Mouse (Mus musculus) kidney, postnatal 4 days (tissue): ENCODE data around the gene March6.

Source experiments
- DNase-seq, 2 experiments: peaks; one replicate each; pipeline ENCODE4 v3.0.0; 2021; ENCODE audit warnings: mixed read lengths in 2 of 2

March6 gene

DNA sequence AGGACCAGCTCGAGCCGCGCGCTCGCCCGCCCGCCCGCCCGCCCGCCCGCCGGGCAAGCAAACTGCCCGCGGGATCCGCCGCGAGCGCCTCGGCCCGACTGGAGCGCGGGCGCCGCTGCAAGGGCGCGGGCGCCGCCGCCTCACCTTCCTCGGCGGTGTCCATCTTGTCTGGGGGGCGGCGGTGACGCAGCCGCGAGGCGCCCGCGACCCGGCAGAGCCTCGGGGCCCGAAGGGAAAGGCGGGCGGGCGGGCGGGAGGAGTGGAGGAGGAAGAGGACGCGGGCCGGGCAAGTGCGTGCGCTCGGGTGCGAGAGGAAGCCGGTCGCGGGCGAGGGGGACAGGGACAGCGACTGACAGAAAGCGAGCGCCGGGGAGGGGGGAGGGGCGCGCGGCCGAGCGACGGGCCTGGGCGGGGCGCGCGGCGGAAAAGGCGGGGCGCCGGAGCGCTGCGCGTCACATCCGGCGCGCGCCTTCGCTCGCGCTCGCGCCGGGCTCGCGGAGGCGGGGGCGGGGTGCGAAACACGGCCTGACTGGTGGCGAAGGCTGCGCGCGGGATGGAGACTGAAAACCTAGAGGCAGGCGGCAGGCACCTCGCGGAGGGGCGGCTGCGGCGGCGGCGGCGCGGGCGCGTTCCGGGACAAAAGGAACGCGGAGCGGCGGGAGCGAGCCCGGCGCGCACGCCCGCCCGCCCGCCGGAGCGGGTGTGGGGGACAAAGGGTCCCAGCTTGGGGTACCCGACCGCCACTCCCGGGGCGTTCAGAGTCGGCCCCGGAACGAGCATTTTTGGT, at the start of gene March6:
March6 (minus strand) TSS at position 395 of the 787 bp plus-strand sequence.
- peak; percentile 93 to 96 for DNase-seq

DNA sequence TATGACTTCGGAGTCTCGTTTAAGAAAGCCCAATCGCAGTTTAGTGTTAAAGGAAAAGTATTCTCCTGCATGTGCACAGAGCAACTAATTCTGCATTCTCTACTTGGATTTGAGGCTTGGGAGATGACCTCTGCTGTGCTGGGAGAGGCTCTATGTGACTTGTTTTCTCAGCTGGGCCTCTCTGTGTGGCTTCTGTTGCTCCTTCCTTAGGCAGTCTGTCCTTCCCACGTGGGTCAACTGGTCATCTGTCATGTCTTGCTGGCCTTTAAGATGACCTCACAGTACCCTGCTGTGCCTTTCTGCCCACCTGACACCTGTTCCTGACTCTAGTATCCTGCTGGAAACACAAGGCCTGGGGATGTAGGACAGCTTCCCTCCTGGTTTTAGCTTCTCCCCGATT, 45.2 kb upstream of the March6 start:
- DNase-seq: no peak

DNA sequence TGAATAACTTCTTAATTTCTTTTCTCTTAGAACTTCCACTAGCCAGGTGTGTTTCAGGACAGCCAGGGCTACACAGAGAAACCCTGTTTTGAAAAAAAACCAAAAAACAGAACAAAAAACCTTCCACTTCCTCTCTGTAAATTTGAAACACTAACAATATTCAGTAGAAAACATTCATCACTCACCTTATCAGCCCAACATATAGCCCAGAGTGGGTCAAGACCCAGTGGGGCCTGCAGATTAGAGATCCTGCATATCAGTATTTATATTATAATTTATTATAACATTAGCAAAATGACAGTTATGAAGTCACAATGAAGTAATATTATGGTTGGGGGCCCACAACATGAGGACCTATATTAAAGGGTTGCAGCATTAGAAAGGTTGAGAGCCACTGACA, 42.8 kb upstream of the March6 start:
- DNase-seq: no peak

DNA sequence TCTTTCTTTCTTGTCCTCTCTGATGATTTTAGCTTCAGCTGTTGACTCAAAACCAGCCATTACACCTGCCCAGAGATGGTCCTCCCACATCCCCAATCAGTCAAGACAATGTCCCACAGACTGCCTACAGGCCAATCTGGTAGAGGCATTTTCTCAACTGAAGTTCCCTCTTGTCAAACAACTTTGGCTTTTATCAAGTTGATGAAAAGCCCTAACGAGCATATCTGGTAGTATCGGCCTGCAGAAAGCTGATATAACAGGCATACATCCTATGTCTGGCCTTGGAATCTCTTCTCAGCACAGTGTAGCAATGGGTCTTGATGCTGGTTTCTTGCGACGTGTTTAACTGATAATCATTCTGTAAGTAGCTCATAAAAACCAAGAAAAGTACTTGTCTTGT, 42.4 kb upstream of the March6 start:
- no peak for DNase-seq

GRCm38 (mm10) chr15:31571906-31572722, 41.3 kb upstream of the March6 start:
- DNase-seq: no peak

DNA sequence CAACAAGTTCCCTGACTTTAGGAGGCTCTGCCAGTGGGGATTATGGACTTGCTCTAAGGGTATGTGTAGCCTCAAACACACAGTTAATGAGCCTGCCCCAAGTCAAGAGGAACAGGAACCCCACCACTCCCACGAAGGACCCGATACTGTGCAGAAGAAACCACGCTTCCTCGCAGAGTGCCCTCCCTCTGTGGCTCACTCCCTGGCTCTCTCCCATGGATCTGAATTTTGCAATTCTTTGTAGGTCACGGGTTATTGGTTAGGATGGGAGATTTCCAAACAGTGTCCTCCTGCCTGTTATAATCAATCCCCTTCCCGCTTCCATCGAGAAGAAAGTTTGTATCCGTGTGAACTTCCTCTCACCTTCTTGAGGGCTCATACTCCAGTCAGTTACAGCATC, 40.1 kb upstream of the March6 start:
- no peak for DNase-seq

DNA sequence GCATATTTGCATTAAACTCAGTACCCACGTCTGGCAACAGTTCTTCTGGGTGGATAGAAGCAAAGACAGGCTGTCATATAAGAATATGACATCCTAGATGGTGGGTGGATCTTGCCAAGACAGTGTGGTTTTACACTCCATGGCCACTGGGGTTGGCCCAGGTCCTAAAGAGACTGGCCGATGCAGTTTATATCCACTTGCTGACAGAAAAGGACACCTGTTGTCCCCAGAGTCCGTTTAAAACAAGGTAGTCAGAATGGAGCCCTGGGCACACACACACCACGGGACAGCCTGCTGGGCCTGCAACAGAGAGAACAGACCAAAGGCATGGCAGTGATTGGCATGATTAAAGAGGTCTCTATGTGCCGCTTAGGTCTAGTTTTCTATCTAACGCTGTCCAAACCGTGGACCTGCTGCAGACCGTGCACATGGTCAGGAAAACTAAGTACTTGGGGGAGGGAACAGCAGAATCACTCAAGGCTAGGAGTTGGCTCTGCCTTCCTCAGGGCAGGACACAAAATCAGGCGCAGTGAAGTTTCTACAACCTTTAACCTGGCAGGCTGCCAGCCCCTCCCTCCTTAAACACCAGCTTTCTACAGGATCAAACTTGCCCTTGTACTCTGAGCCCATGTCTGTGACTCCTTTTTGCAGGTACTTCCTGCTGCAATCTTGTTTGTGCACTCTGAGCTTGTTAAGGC, 38.6 kb upstream of the March6 start:
- peak; percentile 65 to 79 for DNase-seq

- DNase-seq: peak; percentile 80 to 89
Measured at GRCm38 (mm10) chr15:31568581-31568996, 37.7 kb upstream of the March6 start.

GRCm38 (mm10) chr15:31567431-31567830, 36.6 kb upstream of the March6 start:
- DNase-seq: no peak

DNA sequence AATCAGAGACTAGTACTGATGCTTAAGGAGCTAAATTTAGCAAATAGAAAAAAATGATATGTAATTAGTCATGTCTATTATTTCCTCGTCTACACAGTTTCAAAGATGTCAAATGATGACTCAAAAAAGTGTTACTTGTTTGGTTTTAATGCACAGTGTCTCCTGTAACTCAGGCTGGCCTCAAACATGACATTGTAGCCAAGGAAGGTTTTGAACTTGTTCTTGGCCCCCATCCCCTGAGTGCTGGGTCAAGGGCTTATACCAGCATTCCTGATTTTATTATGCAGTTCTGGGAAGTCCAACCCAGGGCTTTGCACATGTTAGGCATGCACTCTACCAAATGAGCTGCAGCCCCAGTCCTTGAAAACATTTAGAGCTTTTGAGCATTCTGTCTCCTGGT, 34.9 kb upstream of the March6 start:
- no peak for DNase-seq

GRCm38 (mm10) chr15:31565184-31565583, 34.3 kb upstream of the March6 start, which contains the start of gene Cmbl:
Cmbl (plus strand) TSS chr15:31565389.
- no peak for DNase-seq

DNA sequence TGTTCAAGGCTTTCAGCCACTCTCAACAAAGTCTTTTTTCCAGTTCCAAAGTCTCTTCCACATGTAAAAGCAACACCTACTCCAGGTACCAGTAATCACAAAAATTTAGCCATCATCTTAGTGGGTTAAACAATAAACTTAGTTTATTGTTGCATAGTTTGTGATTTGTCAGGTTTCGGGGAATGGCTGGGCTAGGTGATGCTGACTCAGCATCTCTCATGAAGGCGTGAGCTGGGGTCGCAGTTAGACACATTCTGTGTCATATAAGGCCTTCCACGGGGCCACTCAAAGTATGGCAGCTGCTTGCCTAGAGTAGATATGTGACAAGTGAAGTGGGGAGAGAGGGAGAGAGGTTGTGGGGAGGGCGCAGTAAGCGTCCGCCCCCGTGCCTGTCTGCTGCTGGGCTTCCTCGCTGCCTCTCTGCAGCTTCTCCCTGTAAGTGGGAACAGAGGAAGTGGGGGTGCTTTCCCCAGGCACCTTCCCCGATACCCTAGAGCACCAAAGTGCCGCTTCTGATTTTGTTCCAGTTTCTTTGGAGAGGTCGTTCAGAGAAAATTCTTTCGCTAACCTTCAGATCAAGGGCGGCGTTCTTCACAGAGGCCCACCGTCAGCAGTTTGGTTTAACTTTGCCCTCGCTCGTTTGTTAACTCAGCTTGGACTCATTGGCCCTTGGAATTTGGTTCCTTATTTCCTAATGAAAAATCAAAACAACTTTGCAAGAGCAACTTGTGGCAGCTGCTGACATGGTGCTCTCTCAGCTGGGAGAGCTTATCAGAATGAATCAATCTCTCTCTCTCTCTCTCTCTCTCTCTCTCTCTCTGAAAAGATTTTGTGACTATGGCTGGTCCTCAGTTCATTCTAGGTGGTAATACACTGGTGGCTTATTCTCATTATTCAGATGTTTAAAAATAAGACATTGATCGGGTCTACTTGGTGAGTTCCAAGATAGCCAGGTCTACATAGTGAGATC, 33.0 kb upstream of the March6 start:
- DNase-seq: peak; percentile 45 to 67

GRCm38 (mm10) chr15:31562847-31563246, 32.0 kb upstream of the March6 start:
- DNase-seq: no peak

GRCm38 (mm10) chr15:31561976-31562375, 31.1 kb upstream of the March6 start:
- no peak for DNase-seq

DNA sequence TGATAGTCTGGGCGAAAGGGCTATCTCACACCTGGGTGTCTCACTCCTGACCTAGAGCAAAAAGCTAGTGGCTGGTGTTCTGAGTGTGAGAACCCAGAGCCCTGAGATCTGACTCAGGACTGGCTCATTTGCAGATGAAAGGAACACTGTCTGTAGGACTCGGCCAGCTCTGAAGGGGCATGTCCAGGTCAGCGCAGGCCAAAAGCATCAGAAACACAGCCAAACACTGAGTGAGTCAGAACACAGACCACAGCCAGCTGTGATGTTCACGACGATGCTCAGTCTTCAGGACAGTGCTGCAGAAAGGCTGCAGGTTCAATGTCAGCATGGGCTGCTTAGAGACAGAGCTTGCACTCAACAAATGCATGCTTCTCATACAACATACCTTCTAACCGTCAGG, 30.5 kb upstream of the March6 start:
- no peak for DNase-seq

- no peak for DNase-seq
Measured at GRCm38 (mm10) chr15:31554855-31555254, 24.0 kb upstream of the March6 start.

DNA sequence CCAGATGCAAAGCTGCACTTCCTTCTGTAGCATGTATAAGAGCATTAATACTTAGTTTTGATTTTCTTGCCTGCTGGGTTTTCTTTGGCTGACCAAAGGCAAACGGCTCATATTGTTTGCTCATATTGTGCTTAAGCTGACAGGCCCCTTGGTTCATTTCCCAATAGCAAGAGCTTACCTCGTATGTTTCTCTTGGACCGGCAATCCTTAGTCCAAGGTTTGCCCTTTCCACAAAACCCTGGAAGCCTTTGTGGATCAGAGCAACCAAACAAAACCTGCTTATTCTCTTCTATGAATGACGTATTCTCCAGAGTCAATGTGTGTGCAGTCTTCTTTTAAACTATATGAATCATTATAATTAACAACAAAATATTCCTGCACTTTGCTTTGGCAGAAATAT, 19.5 kb upstream of the March6 start:
- DNase-seq: no peak

- DNase-seq: no peak
Measured at GRCm38 (mm10) chr15:31547421-31547820, 16.6 kb upstream of the March6 start.

- DNase-seq: no peak
Measured at GRCm38 (mm10) chr15:31546291-31546690, 15.4 kb upstream of the March6 start.

GRCm38 (mm10) chr15:31545058-31545457, 14.2 kb upstream of the March6 start:
- DNase-seq: no peak

DNA sequence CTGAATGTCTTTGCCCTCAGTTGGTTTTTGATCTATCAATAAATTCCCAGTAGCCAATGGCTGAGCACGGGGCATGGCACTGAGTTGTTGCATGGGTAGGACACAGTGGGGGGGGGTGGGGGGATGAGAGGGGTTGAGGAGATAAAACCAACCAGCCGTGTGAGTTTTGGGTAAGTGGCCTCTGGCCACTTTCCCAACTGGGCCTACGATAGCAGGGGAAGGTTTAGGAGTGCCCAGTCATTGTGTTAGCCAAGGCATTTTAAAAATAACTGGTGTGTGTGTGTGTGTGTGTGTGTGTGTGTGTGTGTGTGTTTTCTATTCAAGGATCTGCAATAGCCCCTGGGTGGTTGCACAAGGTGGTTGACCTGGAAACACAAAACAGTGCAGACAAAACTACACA, 12.4 kb upstream of the March6 start:
- DNase-seq: no peak
